Mouse (Mus musculus) hindbrain, embryonic 12.5 days (tissue): ENCODE results near the gene Vipr2. TPM values are rescaled to one million over a fixed set of nuclear protein-coding genes. Genes with fewer than 3 reads are reported as not detected.

Experiments
- ATAC-seq: fragments of 200-750 bp; cut with Nextera tagmentation; 2 replicates; pipeline ENCODE4 v1.8.0; 2017; ENCODE audit warnings: moderate TSS enrichment; ENCODE audit not compliant: low FRiP score
- H3K27ac ChIP-seq: fragments of 300-500 bp; sonication (generic); 2 replicates; pipeline ENCODE4 v1.5.1; 2016; ENCODE audit warnings: mild to moderate bottlenecking
- H3K27me3 ChIP-seq: fragments of 300-500 bp; sonication (generic); 2 replicates; pipeline ENCODE4 v1.6.1; 2016; ENCODE audit warnings: mild to moderate bottlenecking
- H3K36me3 ChIP-seq: fragments of 300-500 bp; sonication (generic); 2 replicates; pipeline ENCODE4 v1.6.1; 2016; ENCODE audit warnings: mild to moderate bottlenecking
- H3K4me1 ChIP-seq: fragments of 300-500 bp; sonication (generic); 2 replicates; pipeline ENCODE4 v1.6.1; 2016
- H3K4me2 ChIP-seq: fragments of 300-500 bp; sonication (generic); replicated peaks from 2 replicates; pipeline ENCODE4 v1.6.1; 2016; ENCODE audit warnings: mild to moderate bottlenecking
- H3K4me3 ChIP-seq: fragments of 300-500 bp; sonication (generic); 2 replicates; pipeline ENCODE4 v1.5.1; 2016; ENCODE audit warnings: mild to moderate bottlenecking
- H3K9ac ChIP-seq: fragments of 300-500 bp; sonication (generic); 2 replicates; pipeline ENCODE4 v1.6.1; 2016; ENCODE audit warnings: mild to moderate bottlenecking, moderate library complexity
- H3K9me3 ChIP-seq: fragments of 300-500 bp; sonication (generic); replicated peaks from 2 replicates; pipeline ENCODE4 v1.6.1; 2016; ENCODE audit warnings: mild to moderate bottlenecking
- WGBS: fragments of 180-500 bp; shearing (Covaris S2); methylation state at CpG from one replicate; pipeline ENCODE4 v1.1.7; 2016; 5-methylcytosine and 5-hydroxymethylcytosine counted together
- polyA plus RNA-seq: library from polyadenylated mRNA; unstranded; fragments of >200 nt; fragmentation: Nextera tagmentation; extraction: Ambion mirVana; gene quantifications from 2 replicates; pipeline ENCODE4 v1.2.1, GENCODE M21; 2016

Vipr2 gene
- polyA plus RNA-seq, 1 experiment from 2014 or later: 1.1 TPM

DNA sequence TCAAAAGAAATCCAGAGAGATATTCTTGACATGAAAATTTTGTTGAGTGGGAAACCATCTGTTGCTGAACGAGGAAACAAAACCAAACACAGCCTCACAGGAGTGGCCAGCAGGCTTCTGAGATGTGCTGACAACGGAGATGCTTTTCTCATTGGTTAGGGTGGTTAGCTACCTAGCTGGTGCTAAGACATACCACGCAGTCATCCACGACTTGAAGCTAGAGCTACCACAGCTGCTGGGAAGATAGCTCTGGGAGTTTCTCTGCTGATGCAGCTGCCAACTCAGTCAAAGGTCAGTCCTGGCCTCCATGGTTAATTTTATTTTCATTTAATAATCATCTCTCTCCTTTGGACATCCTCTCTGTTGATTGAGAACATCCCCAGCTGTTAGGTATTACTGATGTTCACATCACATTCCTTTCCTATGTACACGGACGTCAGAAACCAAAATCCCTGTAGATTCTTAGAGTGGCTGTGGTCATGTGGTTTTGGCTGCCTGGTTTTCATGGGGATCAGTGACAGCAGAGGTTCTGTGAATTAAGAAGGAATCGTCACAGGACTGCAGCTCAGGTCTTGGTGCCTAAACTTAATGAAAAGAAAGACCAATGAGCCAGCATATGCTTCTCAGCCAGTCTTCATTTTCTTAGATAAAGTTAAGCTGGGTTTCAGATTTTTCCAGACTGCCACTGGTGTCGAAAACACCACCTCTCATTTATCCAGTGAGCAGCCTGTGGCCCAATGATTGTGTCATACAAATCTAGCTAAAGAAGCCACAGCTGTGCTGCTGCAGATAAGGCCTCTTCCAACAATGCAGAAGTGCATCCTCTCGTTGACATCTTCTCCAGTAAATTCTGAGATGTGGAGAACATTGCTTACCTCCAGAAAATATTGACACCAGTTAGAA, 32.2 kb downstream of the Vipr2 start:
- Histone ChIP-seq H3K27me3 (no peaks in the 10 kb centered on the region), H3K9ac (no peak overlapping the region), H3K36me3 (no peaks in the 10 kb centered on the region), H3K4me2 (no peak overlapping the region), H3K4me1 (no peaks in the 10 kb centered on the region), H3K9me3 (peaks cover 5% of the 10 kb centered on the region; the same call in 1 of the 2 replicates), H3K4me3 (no peak overlapping the region), H3K27ac (no peak overlapping the region)
- WGBS: 78% methylated on average over 9 of the region's 9 CpGs
- ATAC-seq: no peak

DNA sequence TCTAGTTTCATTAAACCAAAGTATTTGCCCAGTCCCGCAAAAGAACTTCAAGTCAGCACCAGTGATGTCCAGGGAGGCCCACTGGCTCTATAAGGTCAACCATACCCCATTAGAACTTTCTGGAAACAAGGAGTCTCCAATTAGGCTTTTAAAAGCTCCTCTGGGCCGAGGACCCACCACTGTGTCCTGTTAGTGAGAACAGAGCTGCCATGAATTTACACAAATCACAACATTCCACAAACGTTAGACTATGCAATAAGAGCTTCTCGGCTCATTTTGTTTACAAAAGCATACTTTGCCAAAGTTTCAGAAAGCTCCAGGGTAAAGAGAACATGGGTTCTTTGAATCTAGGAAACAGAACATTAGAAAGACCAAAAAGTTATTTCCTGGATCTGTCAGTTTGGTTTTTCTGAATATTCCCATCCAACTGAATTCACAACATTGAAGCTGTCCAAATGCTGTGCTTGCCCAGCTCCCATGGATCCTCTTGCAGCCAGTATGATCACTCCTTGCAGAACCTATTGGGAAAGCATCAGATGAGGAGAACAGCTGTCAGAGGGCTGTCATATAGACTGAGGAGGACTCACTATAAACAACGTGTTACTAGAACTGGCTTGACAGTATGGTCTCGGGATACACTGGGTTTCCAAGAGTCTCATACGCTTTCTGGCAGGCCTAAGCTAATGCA, 33.6 kb downstream of the Vipr2 start:
- Histone ChIP-seq H3K9me3 (peaks cover 5% of the 10 kb centered on the region; the same call in 1 of the 2 replicates), H3K27ac (no peak overlapping the region), H3K9ac (no peak overlapping the region), H3K36me3 (no peaks in the 10 kb centered on the region), H3K4me2 (no peak overlapping the region), H3K4me3 (no peak overlapping the region), H3K4me1 (no peaks in the 10 kb centered on the region), H3K27me3 (no peaks in the 10 kb centered on the region)
- no peak for ATAC-seq
- 83% methylated on average over 7 of the region's 7 CpGs for WGBS

DNA sequence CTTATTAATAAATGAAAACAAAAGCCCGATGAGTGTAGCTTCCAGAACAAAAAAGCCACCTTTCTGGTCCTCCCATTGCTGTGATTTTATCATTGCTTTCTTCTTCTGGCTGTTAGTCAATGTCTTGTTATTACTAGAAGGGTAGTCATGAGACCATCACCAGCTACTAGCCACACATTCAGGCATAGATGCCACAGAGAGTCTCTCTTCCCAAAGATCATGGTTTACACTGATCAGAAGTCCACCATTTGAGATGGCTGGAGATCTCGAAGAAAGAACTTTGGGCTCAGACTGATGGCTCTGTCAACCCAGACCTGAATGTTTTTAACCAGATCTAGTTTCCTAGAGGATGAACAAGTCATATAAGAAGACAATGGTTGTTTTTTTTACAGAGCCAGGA, 38.3 kb downstream of the Vipr2 start:
- ATAC-seq: no peak
- no peaks in the 10 kb centered on the region for H3K4me1 ChIP-seq
- H3K36me3 ChIP-seq: no peaks in the 10 kb centered on the region
- 87% methylated on average over 2 of the region's 2 CpGs for WGBS
- no peak overlapping the region for H3K27ac ChIP-seq
- H3K27me3 ChIP-seq: no peaks in the 10 kb centered on the region
- no peak overlapping the region for H3K4me2 ChIP-seq
- H3K4me3 ChIP-seq: no peak overlapping the region
- H3K9ac ChIP-seq: no peak overlapping the region
- no peaks in the 10 kb centered on the region for H3K9me3 ChIP-seq

DNA sequence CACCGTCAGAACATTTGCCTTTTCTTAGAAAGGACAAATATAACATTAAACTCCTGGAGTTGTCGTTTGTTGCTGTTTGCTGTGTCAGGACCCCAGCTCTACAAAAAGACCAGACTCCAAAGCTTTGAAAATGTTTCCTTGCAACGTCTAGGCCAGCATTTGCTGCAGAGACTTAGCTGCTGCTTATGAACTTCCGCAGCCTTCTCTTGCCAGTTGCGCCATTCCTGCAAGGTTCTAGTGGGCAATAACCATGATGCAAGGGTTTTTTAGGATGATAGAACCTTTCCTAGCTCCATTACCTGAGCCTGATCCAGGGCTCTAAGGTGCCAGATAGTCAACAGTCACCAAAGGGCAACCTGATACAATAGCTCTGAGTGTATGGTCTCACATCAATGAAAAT, 38.9 kb downstream of the Vipr2 start:
- Histone ChIP-seq H3K9me3 (no peaks in the 10 kb centered on the region), H3K4me3 (no peak overlapping the region), H3K4me1 (no peaks in the 10 kb centered on the region), H3K36me3 (no peaks in the 10 kb centered on the region), H3K4me2 (no peak overlapping the region), H3K9ac (no peak overlapping the region), H3K27ac (no peak overlapping the region), H3K27me3 (no peaks in the 10 kb centered on the region)
- ATAC-seq: no peak
- WGBS: 92% methylated on average over 5 of the region's 5 CpGs

DNA sequence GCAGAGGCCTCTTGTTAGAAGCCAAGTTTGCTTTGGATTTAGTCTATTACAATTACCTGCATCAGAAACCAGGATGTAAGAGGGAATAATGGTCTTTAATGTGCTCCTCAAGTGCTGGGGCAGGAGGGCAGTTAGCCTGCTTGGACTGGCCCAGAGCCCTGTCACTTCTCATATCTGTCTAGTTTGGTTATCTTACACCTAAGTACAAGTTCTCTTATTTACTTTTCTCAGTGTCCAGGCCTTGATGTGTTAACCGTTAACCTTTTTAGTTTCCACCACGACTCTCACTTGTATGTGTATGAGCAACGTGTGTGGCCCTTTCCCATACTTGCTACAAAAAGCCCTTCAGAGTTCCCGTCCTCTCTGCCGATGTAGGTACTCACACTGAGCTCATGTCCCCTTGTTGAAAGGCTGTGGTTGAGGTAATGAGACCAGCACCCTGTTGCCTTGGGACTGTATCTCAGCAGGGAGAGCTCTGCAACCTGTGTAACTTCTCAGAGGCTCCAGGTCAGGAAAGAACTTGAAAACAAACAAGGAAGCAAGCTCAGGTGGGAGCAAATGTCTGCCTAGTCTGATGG, 39.9 kb downstream of the Vipr2 start:
- ATAC-seq: no peak
- no peak overlapping the region for H3K27ac ChIP-seq
- WGBS: 82% methylated on average over 5 of the region's 5 CpGs
- no peak overlapping the region for H3K9ac ChIP-seq
- no peaks in the 10 kb centered on the region for H3K4me1 ChIP-seq
- no peak overlapping the region for H3K4me3 ChIP-seq
- H3K4me2 ChIP-seq: no peak overlapping the region
- no peaks in the 10 kb centered on the region for H3K36me3 ChIP-seq
- H3K9me3 ChIP-seq: no peaks in the 10 kb centered on the region
- H3K27me3 ChIP-seq: no peaks in the 10 kb centered on the region

DNA sequence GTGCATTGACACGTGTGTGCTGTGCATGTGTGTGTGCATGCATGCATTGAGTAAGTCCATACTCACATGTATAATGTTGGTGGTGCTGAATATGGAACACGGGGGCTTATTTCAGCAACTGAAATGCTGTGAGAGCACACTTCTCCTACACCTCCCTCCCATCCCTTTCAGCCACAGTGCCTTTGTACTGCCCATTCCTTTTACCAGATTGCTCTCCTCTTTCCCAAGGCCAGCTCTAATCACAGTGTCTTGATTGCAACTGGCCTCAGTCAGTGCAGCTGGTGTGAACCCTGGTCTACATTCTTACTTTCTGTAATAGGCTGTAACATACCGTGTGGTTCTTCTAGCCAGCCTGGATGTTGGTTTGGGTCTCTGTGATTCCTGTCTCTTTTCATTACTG, 41.5 kb downstream of the Vipr2 start:
- no peak overlapping the region for H3K27ac ChIP-seq
- no peak overlapping the region for H3K4me3 ChIP-seq
- no peak overlapping the region for H3K4me2 ChIP-seq
- H3K27me3 ChIP-seq: no peaks in the 10 kb centered on the region
- WGBS: 88% methylated on average over 3 of the region's 3 CpGs
- no peaks in the 10 kb centered on the region for H3K9me3 ChIP-seq
- H3K4me1 ChIP-seq: no peaks in the 10 kb centered on the region
- H3K9ac ChIP-seq: no peak overlapping the region
- ATAC-seq: no peak
- no peaks in the 10 kb centered on the region for H3K36me3 ChIP-seq

DNA sequence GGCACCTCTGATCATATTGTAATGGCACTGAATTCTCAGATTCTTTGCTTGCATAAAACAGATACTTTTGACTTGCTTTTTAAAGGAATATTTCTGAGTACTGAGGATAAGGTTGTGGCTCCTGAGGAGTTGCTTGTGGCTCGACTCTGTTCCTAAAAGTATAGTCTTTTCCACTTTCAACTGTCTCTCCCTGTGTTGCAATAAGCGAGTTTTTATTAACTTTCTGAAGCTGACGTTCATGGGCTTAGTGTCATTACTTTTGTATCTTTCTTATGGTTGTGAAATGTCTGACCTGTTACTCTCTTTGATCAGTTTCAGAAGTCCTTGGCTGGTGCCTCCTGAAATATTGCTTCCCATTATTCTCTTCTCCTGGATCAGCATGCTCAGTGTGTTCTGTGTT, 46.3 kb downstream of the Vipr2 start:
- Histone ChIP-seq H3K27me3 (no peaks in the 10 kb centered on the region), H3K9ac (no peak overlapping the region), H3K4me2 (no peak overlapping the region), H3K36me3 (no peaks in the 10 kb centered on the region), H3K4me1 (no peaks in the 10 kb centered on the region), H3K9me3 (no peaks in the 10 kb centered on the region), H3K4me3 (no peak overlapping the region), H3K27ac (no peak overlapping the region)
- no peak for ATAC-seq
- WGBS: 85% methylated on average over 3 of the region's 3 CpGs

DNA sequence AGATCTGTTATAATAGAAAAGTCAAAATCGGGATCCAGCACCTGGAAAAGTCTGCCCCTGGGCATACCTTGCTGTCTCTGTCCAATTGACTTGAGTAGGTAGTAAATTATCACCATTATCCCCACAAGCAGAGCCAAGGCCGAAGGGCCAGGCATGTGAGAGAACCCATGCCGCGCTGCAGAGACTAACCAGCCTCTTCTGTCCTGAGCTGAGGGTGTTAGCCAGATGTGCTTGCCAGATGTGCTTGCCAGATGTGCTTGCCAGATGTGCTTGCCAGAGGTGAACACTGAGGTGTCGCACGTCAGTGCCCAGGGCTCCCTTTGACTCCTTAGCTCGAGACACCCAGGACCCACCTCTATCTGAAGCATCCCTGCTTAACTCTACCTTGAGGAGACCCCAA, 53.4 kb downstream of the Vipr2 start:
- Histone ChIP-seq H3K9me3 (no peaks in the 10 kb centered on the region), H3K4me2 (no peak overlapping the region), H3K27ac (no peak overlapping the region), H3K36me3 (no peaks in the 10 kb centered on the region), H3K27me3 (no peaks in the 10 kb centered on the region), H3K9ac (no peak overlapping the region), H3K4me1 (no peaks in the 10 kb centered on the region), H3K4me3 (no peak overlapping the region)
- no peak for ATAC-seq
- 82% methylated on average over 7 of the region's 7 CpGs for WGBS

DNA sequence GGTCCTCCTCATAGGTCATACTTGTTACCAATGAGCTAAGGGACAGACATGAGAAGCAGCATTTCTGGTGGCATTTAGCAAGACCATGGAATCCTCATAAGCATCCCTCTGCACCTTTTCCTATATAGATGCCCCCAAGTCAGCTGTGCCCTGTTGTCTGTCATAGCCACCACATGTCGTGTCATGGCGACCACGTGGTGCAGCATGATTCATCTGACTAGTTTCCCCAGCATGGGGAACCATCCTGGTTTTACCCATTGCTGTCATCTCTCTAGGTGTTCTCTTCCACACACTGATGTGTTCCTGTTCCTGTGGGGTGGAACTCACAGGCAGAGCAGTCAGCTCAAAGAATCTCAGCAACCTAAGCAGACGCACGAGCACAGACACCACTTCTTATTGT, 55.4 kb downstream of the Vipr2 start:
- H3K4me3 ChIP-seq: no peak overlapping the region
- no peaks in the 10 kb centered on the region for H3K4me1 ChIP-seq
- no peaks in the 10 kb centered on the region for H3K36me3 ChIP-seq
- H3K4me2 ChIP-seq: no peak overlapping the region
- H3K27me3 ChIP-seq: no peaks in the 10 kb centered on the region
- 88% methylated on average over 5 of the region's 5 CpGs for WGBS
- no peaks in the 10 kb centered on the region for H3K9me3 ChIP-seq
- ATAC-seq: no peak
- H3K27ac ChIP-seq: no peak overlapping the region
- H3K9ac ChIP-seq: no peak overlapping the region

DNA sequence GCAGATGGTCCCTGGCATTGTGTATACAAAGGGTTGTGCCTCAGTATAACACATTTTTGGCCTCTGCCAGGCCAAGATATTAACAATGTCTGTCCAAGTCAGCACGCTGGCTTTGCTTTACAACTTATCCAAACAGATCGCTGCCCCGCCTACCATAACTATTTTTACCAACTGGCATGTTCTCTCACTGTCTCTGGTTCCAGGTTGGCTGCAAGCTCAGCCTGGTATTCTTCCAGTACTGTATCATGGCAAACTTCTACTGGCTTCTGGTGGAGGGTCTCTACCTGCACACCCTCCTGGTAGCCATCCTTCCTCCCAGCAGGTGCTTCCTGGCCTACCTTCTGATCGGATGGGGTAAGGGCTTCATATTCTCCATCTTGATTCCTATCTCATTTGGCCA, 58.4 kb downstream of the Vipr2 start:
- Histone ChIP-seq H3K27me3 (no peaks in the 10 kb centered on the region), H3K4me2 (no peak overlapping the region), H3K9ac (no peak overlapping the region), H3K27ac (no peak overlapping the region), H3K36me3 (no peaks in the 10 kb centered on the region), H3K4me1 (no peaks in the 10 kb centered on the region), H3K9me3 (no peaks in the 10 kb centered on the region), H3K4me3 (no peak overlapping the region)
- ATAC-seq: no peak
- WGBS: 92% methylated on average over 4 of the region's 4 CpGs

DNA sequence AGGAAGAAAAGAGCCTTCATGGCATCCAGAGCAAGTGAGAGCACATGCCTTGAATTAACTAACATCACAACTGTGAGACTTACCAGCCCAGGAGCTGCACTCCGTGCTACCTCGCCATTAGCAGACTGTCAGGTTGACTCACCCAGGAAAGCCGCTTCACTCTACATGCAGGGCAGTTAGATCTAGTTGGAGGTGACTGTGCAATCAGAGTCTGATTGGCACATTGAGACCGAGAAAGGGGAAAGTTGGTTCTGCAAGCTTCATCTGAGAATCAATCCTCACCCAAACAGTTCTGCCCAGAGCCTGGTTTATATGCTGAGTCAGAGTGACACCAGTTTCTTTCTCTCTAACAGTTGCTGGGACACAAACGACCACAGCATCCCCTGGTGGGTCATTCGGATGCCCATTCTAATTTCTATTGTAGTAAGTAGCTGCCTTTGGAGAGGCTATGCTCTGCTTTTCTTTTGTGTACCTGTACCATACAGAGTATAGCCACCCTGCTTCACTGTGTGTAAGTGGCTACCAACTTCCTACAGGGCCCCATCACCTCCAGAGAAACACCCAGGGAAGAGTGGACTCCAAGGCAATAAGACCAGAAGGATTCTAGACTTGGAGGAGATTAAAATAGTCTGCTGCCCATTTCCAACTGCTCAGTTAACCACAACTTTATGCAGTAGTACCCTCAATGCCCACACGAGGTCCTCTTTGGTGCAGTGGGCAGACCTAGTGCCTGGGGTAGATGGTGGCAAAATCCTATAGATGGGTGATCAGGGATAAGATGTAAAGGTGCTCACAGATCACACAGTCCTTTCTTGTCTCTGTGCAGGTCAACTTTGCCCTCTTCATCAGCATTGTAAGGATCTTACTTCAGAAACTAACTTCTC, 61.0 kb downstream of the Vipr2 start:
- no peaks in the 10 kb centered on the region for H3K27me3 ChIP-seq
- H3K4me1 ChIP-seq: no peaks in the 10 kb centered on the region
- no peaks in the 10 kb centered on the region for H3K36me3 ChIP-seq
- H3K4me3 ChIP-seq: no peak overlapping the region
- no peak overlapping the region for H3K4me2 ChIP-seq
- no peak overlapping the region for H3K27ac ChIP-seq
- ATAC-seq: no peak
- 75% methylated on average over 7 of the region's 7 CpGs for WGBS
- no peak overlapping the region for H3K9ac ChIP-seq
- no peaks in the 10 kb centered on the region for H3K9me3 ChIP-seq

DNA sequence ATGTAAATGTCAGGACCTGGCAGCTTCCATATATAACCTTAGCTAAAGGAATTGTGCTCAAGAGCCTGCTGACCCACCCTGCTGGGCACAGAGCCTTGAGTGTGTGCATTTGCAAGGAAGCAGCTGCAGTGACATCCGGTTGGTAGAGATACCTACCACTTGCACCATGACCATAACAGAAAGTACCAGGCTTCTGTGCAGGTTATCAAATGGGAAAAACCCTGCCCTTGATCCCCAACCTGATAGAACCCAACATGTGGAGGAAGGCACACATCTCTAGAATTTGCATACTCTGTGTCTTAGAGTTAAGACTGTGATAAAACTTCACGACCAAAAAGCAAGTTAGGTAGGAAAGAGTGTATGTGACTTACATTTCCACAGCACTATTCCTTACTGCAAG, 63.1 kb downstream of the Vipr2 start:
- H3K9me3 ChIP-seq: no peaks in the 10 kb centered on the region
- H3K27ac ChIP-seq: no peak overlapping the region
- H3K27me3 ChIP-seq: no peaks in the 10 kb centered on the region
- no peak overlapping the region for H3K4me2 ChIP-seq
- 0 out of 2 replicates have a peak, but pooled peaks cover 4% of the 10 kb centered on the region for H3K4me1 ChIP-seq
- no peak overlapping the region for H3K4me3 ChIP-seq
- no peaks in the 10 kb centered on the region for H3K36me3 ChIP-seq
- no peak overlapping the region for H3K9ac ChIP-seq
- WGBS: 90% methylated on average over 2 of the region's 2 CpGs
- no peak for ATAC-seq
